Mouse (Mus musculus): Measurements from ENCODE around the gene Krtdap.

Krtdap gene

GRCm38 (mm10) chr7:30837277-30837676 lies 49.6 kb downstream of the Krtdap start:
- no peak for DNase-seq (ENCODE audit: inconsistent ontology term)

GRCm38 (mm10) chr7:30840306-30840705 lies 52.6 kb downstream of the Krtdap start:
- no peak for DNase-seq (ENCODE audit: inconsistent ontology term)
